Mouse (Mus musculus) thymus, adult 2 months (tissue): ENCODE measurements around the gene Apobec3. TPM values are rescaled to one million over a fixed set of nuclear protein-coding genes. Genes with fewer than 3 reads are reported as not detected.

Experiments
- DNase-seq: peaks from one replicate; pipeline ENCODE4 v3.0.0; 2021
- H3K27ac ChIP-seq: fragments of 200-500 bp; 2 replicates; pipeline ENCODE4 v1.5.1; 2012; ENCODE audit warnings: low read length, control low read depth; ENCODE audit not compliant: control insufficient read depth, insufficient read depth
- H3K27me3 ChIP-seq: fragments of 200-500 bp; 2 replicates; pipeline ENCODE4 v1.6.1; 2012; ENCODE audit warnings: mild to moderate bottlenecking, low read length, moderate library complexity, mixed read lengths; ENCODE audit not compliant: control insufficient read depth, insufficient read depth
- H3K36me3 ChIP-seq: fragments of 200-500 bp; 2 replicates; pipeline ENCODE4 v1.6.1; 2012; ENCODE audit warnings: mild to moderate bottlenecking, low read length, moderate library complexity; ENCODE audit not compliant: control insufficient read depth, insufficient read depth
- H3K4me1 ChIP-seq: fragments of 200-500 bp; replicated peaks from 2 replicates; pipeline ENCODE4 v1.6.1; 2012; ENCODE audit warnings: low read length; ENCODE audit not compliant: control insufficient read depth, insufficient read depth
- H3K4me3 ChIP-seq: fragments of 200-500 bp; 2 replicates; pipeline ENCODE4 v1.5.1; 2012; ENCODE audit warnings: mild to moderate bottlenecking, low read length, control low read depth, moderate library complexity; ENCODE audit not compliant: control insufficient read depth, insufficient read depth
- CTCF ChIP-seq: fragments of 200-500 bp; IDR thresholded peaks from 2 replicates; pipeline ENCODE4 v1.5.1; 2012; ENCODE audit warnings: mild to moderate bottlenecking, control low read depth, low read length, moderate library complexity, borderline replicate concordance; ENCODE audit not compliant: control insufficient read depth, poor library complexity, insufficient read depth; ENCODE audit errors: extremely low read depth
- POLR2A ChIP-seq: fragments of 200-500 bp; IDR thresholded peaks from 2 replicates; pipeline ENCODE4 v1.6.1; 2012; ENCODE audit warnings: mild to moderate bottlenecking, low read length, control low read depth, moderate library complexity; ENCODE audit not compliant: control insufficient read depth, poor library complexity, insufficient read depth; ENCODE audit errors: extremely low read depth
- WGBS: fragments of 180-500 bp; shearing (Covaris S2); methylation state at CpG from one replicate; pipeline ENCODE4 v1.1.7; 2018; 5-methylcytosine and 5-hydroxymethylcytosine counted together
- polyA plus RNA-seq: library from polyadenylated mRNA; depleted of rRNA; stranded (reverse); fragments of >200 nt; gene quantifications from 2 replicates; pipeline ENCODE4 v1.2.3, GENCODE M21; 2012

The Apobec3 gene
- polyA plus RNA-seq, 1 experiment, result 92.3 TPM

DNA sequence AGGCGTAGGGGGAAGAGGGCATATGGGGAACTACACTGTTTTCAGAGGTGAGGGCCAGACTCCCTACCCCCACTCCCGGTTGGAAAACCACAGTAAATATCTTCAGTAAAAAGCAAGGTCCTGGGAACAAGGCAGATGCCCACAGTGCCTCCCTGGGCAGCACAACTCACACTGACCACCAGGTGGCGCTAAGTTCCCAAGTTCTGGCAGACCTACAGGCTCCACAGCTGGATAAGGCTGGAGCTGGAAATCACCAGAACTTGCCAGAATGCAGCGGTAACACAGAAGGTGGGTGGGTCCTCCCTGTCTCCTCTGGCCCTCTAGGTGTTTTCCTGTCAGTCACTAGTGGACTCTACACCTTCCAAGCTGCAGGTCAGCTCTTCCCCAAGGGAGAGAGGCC lies 54.6 kb downstream of the Apobec3 start:
- no peak for TF ChIP-seq POLR2A
- peak; percentile 93 for TF ChIP-seq CTCF
- H3K4me1 ChIP-seq, result peaks cover 13% of the 10 kb centered on the region
- DNase-seq, result peak; percentile 86
- no peak overlapping the region for H3K27ac ChIP-seq
- 18% methylated on average over 4 of the region's 4 CpGs for WGBS
- H3K36me3 ChIP-seq, result no peaks in the 10 kb centered on the region
- no peaks in the 10 kb centered on the region for H3K27me3 ChIP-seq
- no peak overlapping the region for H3K4me3 ChIP-seq

DNA sequence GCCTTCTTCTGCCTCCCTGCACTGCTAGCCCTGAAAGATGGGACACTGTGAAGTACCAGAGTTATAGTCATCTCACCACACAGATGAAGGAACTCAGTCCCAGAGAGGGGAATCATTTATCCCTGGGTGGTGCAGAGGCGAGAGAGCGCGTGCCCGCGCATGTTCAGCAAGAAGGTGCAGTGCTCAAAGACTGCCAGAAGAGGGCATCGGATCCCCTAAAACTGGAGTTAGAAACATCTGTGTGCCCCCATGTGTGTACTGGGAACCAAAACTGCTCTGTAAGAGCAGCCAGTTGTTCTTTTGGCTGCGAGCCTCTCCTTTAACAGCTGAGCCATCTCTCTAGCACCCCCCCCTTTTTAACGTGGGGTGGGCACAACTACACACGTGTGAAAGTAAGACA lies 55.3 kb downstream of the Apobec3 start:
- no peaks in the 10 kb centered on the region for H3K36me3 ChIP-seq
- peaks cover 15% of the 10 kb centered on the region for H3K4me1 ChIP-seq
- TF ChIP-seq POLR2A (no peak), CTCF (peak; percentile 49; the same call in 1 of the 2 replicates)
- 91% methylated on average over 9 of the region's 9 CpGs for WGBS
- peak; percentile 43 for DNase-seq
- H3K27ac ChIP-seq, result no peak overlapping the region
- H3K27me3 ChIP-seq, result no peaks in the 10 kb centered on the region
- no peak overlapping the region for H3K4me3 ChIP-seq

DNA sequence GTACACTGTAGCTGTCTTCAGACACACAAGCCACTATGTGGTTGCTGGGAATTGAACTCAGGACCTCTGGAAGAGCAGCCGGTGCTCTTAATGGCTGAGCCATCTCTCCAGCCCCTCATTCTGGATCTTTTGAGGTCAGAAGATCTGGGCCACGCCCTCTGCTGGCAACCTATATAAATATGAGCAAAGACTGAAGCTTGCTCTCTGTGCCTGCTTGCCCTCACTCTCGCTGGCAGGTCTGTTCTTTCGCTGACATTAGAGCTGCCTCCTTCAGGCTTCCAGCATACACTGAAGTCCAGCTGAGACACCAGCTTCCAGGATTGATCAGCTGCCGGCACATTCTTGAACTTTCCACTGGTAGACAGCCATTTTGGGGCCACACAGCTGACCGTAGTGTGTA lies 56.2 kb downstream of the Apobec3 start:
- no peaks in the 10 kb centered on the region for H3K27me3 ChIP-seq
- H3K4me1 ChIP-seq, result peaks cover 15% of the 10 kb centered on the region
- H3K27ac ChIP-seq, result no peak overlapping the region
- no peak for DNase-seq
- H3K4me3 ChIP-seq, result no peak overlapping the region
- TF ChIP-seq POLR2A (no peak), CTCF (no peak)
- no peaks in the 10 kb centered on the region for H3K36me3 ChIP-seq
- 81% methylated on average over 6 of the region's 6 CpGs for WGBS

DNA sequence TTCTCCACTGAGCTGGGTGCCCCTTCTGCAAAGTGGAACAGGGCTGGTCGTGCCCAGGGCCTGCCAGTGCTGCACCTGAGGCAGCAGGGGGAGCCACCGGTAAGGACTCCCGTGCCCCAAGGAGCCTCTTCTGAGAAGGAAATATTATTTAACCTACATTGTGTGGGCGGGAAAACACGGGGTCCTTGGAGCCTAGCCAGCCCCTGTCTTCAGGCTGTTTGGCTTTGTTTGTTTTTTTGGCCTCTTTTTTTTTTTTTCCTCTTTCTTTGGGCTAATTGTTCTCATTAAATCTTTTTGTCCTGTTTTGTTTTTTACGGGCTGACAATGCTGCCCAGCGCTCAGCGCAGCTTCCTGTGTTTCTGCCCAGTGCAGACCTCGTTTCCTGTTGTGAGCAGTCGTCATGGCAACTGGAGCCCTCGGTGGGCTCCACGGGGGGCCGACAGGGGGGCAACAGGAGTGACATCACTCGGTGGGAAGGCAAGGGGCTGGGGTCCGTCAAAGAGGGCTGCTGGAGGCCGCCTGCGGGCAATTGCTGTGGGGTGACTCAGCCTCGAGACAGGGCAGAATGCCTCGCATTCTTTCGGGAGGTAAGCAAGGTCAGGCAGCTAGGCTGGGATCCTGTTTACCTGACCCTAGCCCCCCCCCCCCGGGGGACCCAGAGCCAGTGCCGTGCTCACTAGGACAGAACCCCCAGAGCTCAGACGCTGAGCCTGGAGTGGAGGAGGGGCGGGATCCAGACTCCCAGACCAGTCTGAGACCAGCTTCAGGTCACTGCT lies 59.0 kb downstream of the Apobec3 start:
- TF ChIP-seq POLR2A (peak; percentile 28; the same call in 1 of the 2 replicates), CTCF (peak; percentile 87)
- no peaks in the 10 kb centered on the region for H3K36me3 ChIP-seq
- DNase-seq, result peak; percentile 85
- 7% methylated on average over 24 of the region's 24 CpGs for WGBS
- H3K4me3 ChIP-seq, result peak overlapping the region; percentile 47
- no peaks in the 10 kb centered on the region for H3K27me3 ChIP-seq
- H3K27ac ChIP-seq, result no peak overlapping the region
- peaks cover 15% of the 10 kb centered on the region for H3K4me1 ChIP-seq

DNA sequence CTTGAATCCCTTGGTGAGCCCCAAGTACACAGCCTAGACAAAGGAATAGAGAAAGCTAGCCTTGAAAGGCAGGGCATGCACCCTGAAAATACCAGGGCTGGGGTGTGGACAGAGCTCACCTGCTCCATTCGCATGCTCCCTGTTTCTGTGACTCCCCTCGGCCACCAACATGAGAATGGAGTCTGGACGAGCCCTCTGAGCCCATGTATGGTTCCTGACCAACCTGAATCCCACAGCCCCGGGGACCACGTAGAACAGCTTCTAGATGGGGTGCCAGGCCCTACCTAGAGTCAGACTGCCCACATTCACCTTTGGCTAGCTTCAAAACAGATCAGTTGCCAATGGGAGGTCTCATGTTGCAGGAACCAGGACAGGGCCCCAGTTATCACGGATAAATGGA lies 59.8 kb downstream of the Apobec3 start:
- no peaks in the 10 kb centered on the region for H3K36me3 ChIP-seq
- no peak overlapping the region for H3K27ac ChIP-seq
- WGBS, result 94% methylated on average over 6 of the region's 6 CpGs
- H3K27me3 ChIP-seq, result no peaks in the 10 kb centered on the region
- TF ChIP-seq POLR2A (no peak), CTCF (no peak)
- DNase-seq, result no peak
- peaks cover 15% of the 10 kb centered on the region for H3K4me1 ChIP-seq
- no peak overlapping the region for H3K4me3 ChIP-seq

DNA sequence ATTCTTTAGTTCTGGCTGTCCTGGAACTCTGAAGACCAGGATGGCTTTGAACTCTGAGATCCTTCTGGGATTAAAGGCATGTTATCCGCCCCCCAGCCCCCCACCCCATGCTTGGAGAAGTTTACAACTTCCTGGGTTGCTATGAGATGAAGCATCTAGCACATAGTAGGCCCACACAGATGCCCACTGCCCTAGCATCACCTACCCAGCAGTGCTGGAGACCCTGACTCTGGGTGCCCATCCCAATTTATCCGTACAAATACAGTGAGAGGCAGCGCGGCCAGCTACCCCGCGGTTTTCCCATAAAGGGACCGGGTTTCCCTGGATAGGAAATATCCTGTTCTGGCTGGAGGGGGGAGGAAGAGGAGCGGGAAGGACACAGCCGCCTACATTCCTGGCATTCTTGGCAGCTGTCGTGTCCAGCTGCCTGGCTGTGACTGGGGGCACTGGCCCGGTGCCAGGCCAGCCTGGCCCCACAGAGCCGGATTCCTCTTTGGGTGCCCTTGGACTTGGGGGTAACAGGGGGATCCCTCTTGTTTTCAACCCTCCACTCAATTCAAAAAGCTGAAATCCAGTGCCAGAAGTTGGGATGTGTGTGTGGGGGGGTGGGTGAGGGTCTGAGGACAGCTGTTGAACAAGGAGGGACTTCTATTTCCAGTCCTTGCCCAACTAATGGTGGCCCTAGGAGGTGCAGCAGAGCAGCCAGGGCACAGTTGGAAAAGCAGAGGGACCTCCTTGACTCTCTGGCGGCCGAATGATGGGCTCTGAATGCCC lies 60.5 kb downstream of the Apobec3 start:
- H3K4me3 ChIP-seq, result no peak overlapping the region
- TF ChIP-seq POLR2A (no peak), CTCF (no peak)
- H3K4me1 ChIP-seq, result peaks cover 21% of the 10 kb centered on the region
- no peaks in the 10 kb centered on the region for H3K36me3 ChIP-seq
- H3K27me3 ChIP-seq, result no peaks in the 10 kb centered on the region
- WGBS, result 90% methylated on average over 14 of the region's 14 CpGs
- DNase-seq, result no peak
- no peak overlapping the region for H3K27ac ChIP-seq
